Mouse (Mus musculus) G1E (cell line): ENCODE data around the gene Acbd6.

ENCODE experiments used
- CTCF ChIP-seq: IDR thresholded peaks from 2 replicates; pipeline ENCODE4 v1.5.1; 2012; ENCODE audit warnings: low read depth, low read length, inconsistent platforms, mixed read lengths
- GATA1 ChIP-seq: IDR thresholded peaks from 2 replicates; pipeline ENCODE4 v1.6.1; 2012; ENCODE audit warnings: borderline replicate concordance, low read length, inconsistent platforms, mixed read lengths

GRCm38 (mm10) chr1:155614426-155614825 is 56.5 kb downstream of the Acbd6 start:
- TF ChIP-seq GATA1 = no peak
- no peak for TF ChIP-seq CTCF
